Mouse (Mus musculus): ENCODE data around the gene Timp4.

DNA sequence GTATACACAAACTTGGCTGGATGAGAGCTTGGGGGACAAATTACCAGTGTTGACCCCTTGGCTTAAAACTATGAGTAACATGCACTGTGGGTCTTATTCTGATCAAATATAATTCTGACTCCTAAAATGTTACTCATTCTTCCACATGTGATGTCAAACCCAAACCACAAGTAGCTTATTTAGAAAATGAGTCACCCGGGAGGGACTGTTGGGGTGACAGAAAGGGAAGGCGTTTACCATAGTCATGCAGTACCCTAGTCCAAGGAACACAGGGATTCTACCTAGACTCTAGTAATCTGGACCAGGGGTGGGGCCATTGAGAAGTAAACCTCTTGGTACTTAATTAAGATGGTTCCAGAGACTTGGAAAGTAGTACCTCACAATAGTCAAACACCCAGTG, 32.1 kb upstream of the Timp4 start:
- no peak for TF ChIP-seq MAZ (IDR thresholded peaks at IDR 0.05; ENCODE audit: low read depth, low read length)
- no peak for TF ChIP-seq CTCF (IDR thresholded peaks at IDR 0.05 in 2 of 3, conservative IDR thresholded peaks at IDR 0.05 in 1 of 3; ENCODE audit: control insufficient read depth in 1 of 3, insufficient read depth in 1 of 3, low read depth in 2 of 3, low read length in 3 of 3, poor library complexity in 1 of 3, severe bottlenecking in 1 of 3)
- TF ChIP-seq MEF2A (IDR thresholded peaks at IDR 0.05; ENCODE audit: extremely low read depth, insufficient replicate concordance, low read depth, low read length, poor library complexity, severe bottlenecking): no peak
- TF ChIP-seq POLR2AphosphoS5 (IDR thresholded peaks at IDR 0.05; ENCODE audit: borderline replicate concordance, low read depth, low read length): no peak
- TF ChIP-seq TCF12 (IDR thresholded peaks at IDR 0.05; ENCODE audit: low read depth, low read length): no peak
- TF ChIP-seq SMC3 (IDR thresholded peaks at IDR 0.05; ENCODE audit: low read depth, low read length): no peak
- no peak for TF ChIP-seq POLR2AphosphoS2 (IDR thresholded peaks at IDR 0.05; ENCODE audit: low read length)
- no peak for TF ChIP-seq MAFK (IDR thresholded peaks at IDR 0.05; ENCODE audit: borderline replicate concordance, low read depth, low read length)
- no peak for TF ChIP-seq ZNF384 (IDR thresholded peaks at IDR 0.05; ENCODE audit: low read depth, low read length)
- TF ChIP-seq GABPA (IDR thresholded peaks at IDR 0.05; ENCODE audit: low read depth, low read length): no peak

All from MEL (cell line).